14 mouse cellular contexts compared by ENCODE assay signal in the genomic region with DNA sequence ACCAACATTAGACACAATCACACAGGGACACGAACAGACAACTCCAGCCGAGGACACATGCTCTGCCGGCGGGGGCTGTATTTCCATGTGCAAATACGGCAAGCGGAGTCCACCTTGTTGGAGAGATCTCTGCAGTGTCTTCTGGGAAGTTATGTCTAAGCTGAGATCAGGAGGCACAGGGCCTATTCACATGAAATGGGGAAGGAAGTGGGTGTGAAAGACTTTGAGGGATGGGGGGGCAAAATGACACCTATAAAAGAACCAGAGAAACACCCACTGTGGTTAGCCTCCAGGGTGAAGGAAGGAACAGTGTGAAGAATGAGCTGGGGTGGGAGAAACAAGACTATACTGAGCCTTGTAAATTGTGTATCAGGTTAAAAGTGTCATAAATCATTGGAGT. TPM values are rescaled to one million over a fixed set of nuclear protein-coding genes. Genes with fewer than 3 reads are reported as not detected.
A peak's percentile ranks its signal among the peaks of the same experiment; 100 is the strongest.
DNase-seq lines count a peak whose midpoint lies in the region; ATAC-seq and TF ChIP-seq lines count a peak whose summit lies in the region.
"Had no signal": no experiment of that assay in that cellular context is flagged by ENCODE, and none has a peak within 500 bp of the region (broad histone marks: within the 10 kb centered on the region; RNA-seq: fewer than 3 reads in every experiment).

No protein-coding gene starts in this region.

- H3K27me3 ChIP-seq in liver, postnatal 0 days (ENCODE audit: insufficient read depth, low read length) = no peaks in the 10 kb centered on the region
- H3K27me3 ChIP-seq: heart, embryonic 15.5 days; midbrain, embryonic 13.5 days; neural tube, embryonic 13.5 days had no signal

- peaks cover 73% of the 10 kb centered on the region for H3K4me1 ChIP-seq in liver, postnatal 0 days (ENCODE audit: insufficient read depth)

- peak overlapping the region; percentile 95 for H3K27ac ChIP-seq in liver, postnatal 0 days (ENCODE audit: low read depth)
- H3K27ac ChIP-seq: heart, embryonic 15.5 days; midbrain, embryonic 13.5 days; neural tube, embryonic 13.5 days had no signal

- TF ChIP-seq EP300 in liver, postnatal 0 days (IDR thresholded peaks at IDR 0.05; ENCODE audit: low read depth) = no peak

- H3K9me3 ChIP-seq in liver, postnatal 0 days (ENCODE audit: low read length) = no peaks in the 10 kb centered on the region
- H3K9me3 ChIP-seq: G1E; heart, embryonic 15.5 days; midbrain, embryonic 13.5 days; neural tube, embryonic 13.5 days had no signal

- peak overlapping the region; percentile 8; the same call in 1 of the 2 replicates for H3K4me3 ChIP-seq in liver, postnatal 0 days (ENCODE audit: low read depth, low read length)
- H3K4me3 ChIP-seq: heart, embryonic 15.5 days; midbrain, embryonic 13.5 days; neural tube, embryonic 13.5 days had no signal

- H3K36me3 ChIP-seq in liver, postnatal 0 days (replicated peaks; ENCODE audit: insufficient read depth, low read length) = no peaks in the 10 kb centered on the region
- H3K36me3 ChIP-seq: G1E; heart, embryonic 15.5 days; midbrain, embryonic 13.5 days; neural tube, embryonic 13.5 days had no signal

- no peak for TF ChIP-seq CTCF in liver, postnatal 0 days (IDR thresholded peaks at IDR 0.05; ENCODE audit: low read depth)

- H3K4me2 ChIP-seq in liver, postnatal 0 days (ENCODE audit: low read depth, low read length) = peak overlapping the region; percentile 71
- H3K4me2 ChIP-seq: heart, embryonic 15.5 days; midbrain, embryonic 13.5 days; neural tube, embryonic 13.5 days had no signal

- peak; percentile 57 for ATAC-seq in common myeloid progenitor, adult 5-6 weeks (replicated peaks; ENCODE audit: low read depth, poor library complexity, severe bottlenecking)
- no peak for ATAC-seq in liver, postnatal 0 days
- ATAC-seq in inflammation-experienced regulatory T-cells, adult 6 months = no peak
- ATAC-seq: hindbrain, embryonic 16.5 days; midbrain, embryonic 13.5 days had no signal

- WGBS in liver, postnatal 0 days (ENCODE audit: insufficient replicate concordance) = 34% methylated on average over 6 of the region's 6 CpGs

- H3K9ac ChIP-seq in liver, postnatal 0 days (replicated peaks) = peak overlapping the region; percentile 54
- H3K9ac ChIP-seq: heart, embryonic 15.5 days; midbrain, embryonic 13.5 days; neural tube, embryonic 13.5 days had no signal

- peak; percentile 42 to 64 for DNase-seq in spleen, postnatal 36 days (ENCODE audit: low spot score in 2 of 2)
- no peak for DNase-seq in spleen, postnatal 14 days (ENCODE audit: low spot score in 2 of 2)
- DNase-seq in liver, postnatal 0 days = no peak
- no peak for DNase-seq in layer of hippocampus, adult 18-20 months (ENCODE audit: low spot score in 2 of 2)
- no peak for DNase-seq in adrenal gland, postnatal 36 days
- DNase-seq: gastrocnemius, postnatal 14 days; kidney, postnatal 10 days had no signal

RNA-seq across cellular contexts. Expression of a gene that starts 3.4 kb away (rescaled TPM):
- total RNA-seq in common myeloid progenitor, adult 5-6 weeks (2017) = 26.5 and 29.0 TPM in 2 replicates
- polyA plus RNA-seq in liver, postnatal 0 days (2015; fragmentation: Nextera tagmentation; extraction: Ambion mirVana) = 70.9 and 75.4 TPM in 2 replicates
- 1 to 10 TPM; 2.6 to 3.4 TPM for total RNA-seq in layer of hippocampus, adult 18-20 months (2021)
- under 1 TPM; 0.26 to 0.49 TPM for total RNA-seq in adrenal gland, postnatal 36 days (2021)
- not detected for polyA plus RNA-seq in inflammation-experienced regulatory T-cells, adult 6 months (2017; shearing (Covaris generic))

RNA-seq across cellular contexts. Expression of a gene that starts 50.5 kb away (rescaled TPM):
- not detected in 2 replicates for total RNA-seq in common myeloid progenitor, adult 5-6 weeks (2017)
- 0.51 and 0.63 TPM in 2 replicates for polyA plus RNA-seq in liver, postnatal 0 days (2015; fragmentation: Nextera tagmentation; extraction: Ambion mirVana)
- total RNA-seq in layer of hippocampus, adult 18-20 months (2021) = 1 to 10 TPM; 5.4 to 5.6 TPM
- total RNA-seq in adrenal gland, postnatal 36 days (2021) = 10 to 100 TPM; 65.6 to 79.0 TPM
- polyA plus RNA-seq in inflammation-experienced regulatory T-cells, adult 6 months (2017; shearing (Covaris generic)) = under 1 TPM in 1 of 3 experiments, not detected in 2; 0.20 TPM
- total RNA-seq: G1E had no signal
- polyA plus RNA-seq: G1E had no signal

Comparison
In these comparisons a context has a peak if more than half of its experiments do, and no peak if none do; other contexts are left out.
1. DNase-seq: peak in spleen, postnatal 36 days (2 of 2); none in spleen, postnatal 14 days (0 of 2), liver, postnatal 0 days (single experiment), layer of hippocampus, adult 18-20 months (0 of 2) and adrenal gland, postnatal 36 days (0 of 2).
2. RNA of a gene that starts 50.5 kb away (total RNA-seq): 65.6 to 79.0 TPM in adrenal gland, postnatal 36 days; 5.4 to 5.6 TPM in layer of hippocampus, adult 18-20 months and not detected in common myeloid progenitor, adult 5-6 weeks; every median in the first group is over 10 times any median in the second.